Mouse (Mus musculus): ENCODE data around the gene Fam19a5. TPM values are rescaled to one million over a fixed set of nuclear protein-coding genes. Genes with fewer than 3 reads are reported as not detected.

Gene Fam19a5
- polyA plus RNA-seq (2012; rRNA removed; ENCODE audit: low replicate concordance) = 1.4 TPM in 2 replicates

GRCm38 (mm10) chr15:87543599-87544338 lies at the start of gene Fam19a5:
Gene Fam19a5 (plus strand): TSS chr15:87544299.

